Mouse (Mus musculus): Measurements from ENCODE around the gene Ap3m1.
"Not testable (repeated sequence)": the region's sequence is repeated elsewhere in the genome, so short reads cannot be mapped to it uniquely, and the experiment has no call there.

Ap3m1 gene

DNA sequence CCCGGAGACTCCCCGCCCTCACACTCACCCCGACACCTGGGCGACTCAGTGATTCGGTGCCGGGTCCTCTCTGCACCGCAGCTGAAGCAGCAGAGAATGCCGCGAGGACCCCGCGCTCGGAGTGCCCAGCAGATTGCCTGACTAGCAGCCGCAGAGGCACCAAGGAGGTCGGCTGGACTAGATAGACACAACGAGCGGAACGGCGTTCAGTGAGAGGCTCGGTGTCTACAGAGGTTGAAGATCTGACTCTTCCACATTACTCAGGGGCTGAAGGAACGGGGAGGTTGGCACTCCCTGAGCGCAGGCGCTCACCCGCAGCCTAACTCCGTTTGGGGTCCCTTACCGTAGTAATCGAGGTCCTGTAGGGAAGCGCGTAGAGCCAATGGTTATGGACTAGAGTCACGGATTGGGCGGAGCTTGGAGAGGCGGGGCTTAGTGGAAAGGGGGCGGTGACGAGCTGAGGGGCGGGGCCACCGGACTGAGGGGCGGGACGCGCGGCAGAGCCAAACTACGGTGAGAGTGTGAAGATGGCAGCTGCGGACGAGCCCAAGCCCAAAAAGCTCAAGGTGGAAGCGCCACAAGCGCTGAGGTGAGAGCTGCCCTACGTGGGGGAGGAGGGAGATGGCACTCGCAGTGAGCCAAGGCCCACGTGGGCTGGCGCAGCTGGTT, at the start of gene Ap3m1, which contains the start of gene Adk:
TSS of gene Ap3m1 (minus strand) at position 397 of the 669 bp plus-strand sequence.
TSS of gene Adk (plus strand) at position 463 of the 669 bp plus-strand sequence.
- peak; percentile 94 for DNase-seq

GRCm38 (mm10) chr14:21101562-21101961, 49.3 kb upstream of the Ap3m1 start:
- no peak for DNase-seq

DNA sequence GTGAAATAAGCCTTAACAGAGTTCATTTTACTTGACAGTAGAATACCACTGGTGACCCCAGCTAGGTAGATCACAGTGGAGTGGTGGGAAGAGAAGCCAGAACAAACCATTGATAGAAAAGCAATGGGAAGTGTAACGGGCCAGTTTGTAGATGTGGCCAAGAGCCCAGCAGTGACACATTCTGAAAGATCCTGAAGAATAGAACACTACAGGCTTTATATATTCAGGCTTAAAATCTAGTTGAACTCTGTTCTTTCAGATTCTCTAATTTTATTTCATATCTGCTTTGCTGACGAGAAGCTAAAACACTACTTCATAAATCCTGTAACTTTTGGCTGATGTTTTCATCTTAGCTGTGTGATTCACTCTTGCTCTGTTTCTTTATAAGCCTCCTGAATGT, 48.6 kb upstream of the Ap3m1 start:
- no peak for DNase-seq

DNA sequence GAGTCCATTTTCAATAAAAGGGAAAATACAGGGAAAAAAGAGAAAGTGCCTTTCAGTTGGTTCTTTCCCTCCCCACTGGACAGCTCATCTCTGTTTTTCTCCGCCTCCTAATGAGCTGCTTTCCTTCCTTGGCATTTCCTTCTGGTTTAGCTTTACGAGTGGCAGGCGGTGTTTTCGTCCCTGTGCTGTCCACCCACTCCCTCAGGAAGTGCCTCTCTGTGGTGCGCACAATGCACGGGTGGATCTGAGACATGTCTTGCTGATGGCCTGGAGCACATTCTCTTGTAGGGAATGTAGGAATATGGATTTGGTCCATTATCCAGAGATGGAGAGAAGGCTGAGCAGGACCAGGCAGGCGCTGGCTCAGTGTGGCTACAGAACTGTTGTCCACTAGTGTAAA, 47.1 kb upstream of the Ap3m1 start:
- no peak for DNase-seq

- no peak for DNase-seq
Observed at GRCm38 (mm10) chr14:21096689-21097088, 44.4 kb upstream of the Ap3m1 start.

DNA sequence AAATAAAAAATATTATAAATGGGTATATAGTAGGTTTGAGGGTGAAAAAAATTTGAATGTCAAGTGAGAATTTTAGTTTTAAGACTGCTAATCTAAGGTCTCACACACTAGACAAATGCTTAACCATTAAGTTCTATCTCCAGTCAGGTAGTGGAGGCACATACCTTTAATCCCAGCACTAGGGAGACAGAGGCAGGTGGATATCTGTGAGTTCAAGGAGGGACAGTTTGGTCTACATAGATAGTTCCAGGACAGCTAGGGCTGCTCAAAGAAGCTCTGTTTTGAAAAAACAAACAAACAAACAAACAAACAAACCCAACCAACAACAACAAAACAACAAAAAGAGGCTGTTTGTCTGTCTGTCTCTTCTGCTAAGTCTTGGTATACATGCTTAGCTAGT, 44.0 kb upstream of the Ap3m1 start:
- DNase-seq = no peak

GRCm38 (mm10) chr14:21094161-21094560, 41.9 kb upstream of the Ap3m1 start:
- not testable (repeated sequence) for DNase-seq

DNA sequence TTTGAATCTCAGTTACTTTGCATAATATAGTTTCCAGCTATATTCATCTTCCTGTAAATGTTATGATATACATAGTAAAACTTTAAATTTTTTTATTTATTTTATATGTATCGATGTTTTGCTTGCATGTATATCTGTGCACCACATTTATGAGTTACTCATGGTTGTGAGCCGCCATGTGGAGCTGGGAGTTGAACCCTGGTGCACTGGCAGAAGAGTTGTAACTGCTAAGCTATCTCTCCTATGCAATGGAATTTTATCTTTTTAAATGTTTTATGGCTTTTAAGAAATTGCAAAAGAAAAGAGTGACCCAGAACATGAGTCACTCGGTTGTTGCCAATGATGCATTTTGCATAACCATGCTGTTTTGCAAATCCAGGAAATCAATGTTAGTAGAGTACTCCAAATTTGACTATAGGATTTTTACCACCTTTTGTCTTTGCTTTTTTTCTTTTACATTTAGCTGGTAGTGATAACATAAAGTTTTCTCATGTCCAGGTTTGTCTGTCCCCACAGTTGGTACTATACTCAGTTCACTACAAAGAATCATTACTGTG, 38.7 kb upstream of the Ap3m1 start:
- DNase-seq = no peak

GRCm38 (mm10) chr14:21090400-21090799, 38.1 kb upstream of the Ap3m1 start:
- DNase-seq = no peak

DNA sequence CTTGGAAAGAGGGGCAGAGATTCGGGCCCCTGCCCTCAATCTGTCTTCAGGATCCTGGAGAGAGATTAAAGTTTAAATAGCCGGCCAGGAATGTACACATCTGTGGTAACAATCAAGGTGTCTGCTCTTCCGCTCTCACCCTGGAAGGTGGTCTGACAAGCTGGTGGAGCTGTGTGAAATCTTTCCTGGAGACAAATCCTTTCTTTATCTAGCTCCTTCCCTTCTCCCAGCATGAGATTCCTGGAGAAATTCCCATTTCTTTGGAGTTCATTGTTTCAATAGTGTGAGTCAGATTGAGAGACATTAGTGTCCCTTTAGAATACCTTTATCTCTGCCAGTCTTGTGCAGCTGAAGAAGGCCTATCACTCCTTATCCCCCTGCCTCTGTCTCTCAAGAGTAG, 36.4 kb upstream of the Ap3m1 start:
- no peak for DNase-seq

DNA sequence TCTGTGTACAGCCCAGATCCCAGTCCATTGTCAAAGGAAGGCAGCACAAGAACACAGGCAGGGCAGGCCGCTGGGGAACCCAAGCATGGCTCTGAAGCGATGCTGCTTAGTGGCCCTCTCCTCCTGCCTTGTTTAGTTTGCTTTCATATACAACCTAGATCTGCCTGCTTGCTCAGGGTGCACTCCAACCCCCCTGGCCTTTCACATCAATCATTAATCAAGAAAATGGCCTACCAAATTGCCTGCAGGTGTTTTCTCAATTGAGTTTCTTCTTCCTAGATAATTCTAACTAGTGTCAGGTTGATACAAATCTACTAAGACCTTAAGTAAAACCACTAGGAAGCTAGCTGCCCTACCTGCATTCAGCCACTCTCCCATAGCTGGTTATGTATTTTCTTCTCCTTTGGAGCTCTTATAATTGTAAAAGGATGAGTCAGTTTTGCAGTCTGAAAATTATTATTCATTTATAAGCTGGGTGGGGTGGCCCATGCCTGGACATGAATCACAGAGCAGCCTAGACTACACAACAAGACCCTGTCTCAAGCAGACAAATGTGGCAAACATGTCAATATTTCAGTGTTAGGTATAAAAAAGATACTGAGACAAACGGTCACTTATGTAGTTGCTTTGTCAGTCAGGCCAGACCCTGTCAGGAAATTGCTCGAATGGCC, 35.2 kb upstream of the Ap3m1 start:
- no peak for DNase-seq

GRCm38 (mm10) chr14:21086827-21087351, 34.6 kb upstream of the Ap3m1 start:
- no peak for DNase-seq

GRCm38 (mm10) chr14:21086106-21086505, 33.8 kb upstream of the Ap3m1 start:
- DNase-seq = no peak

DNA sequence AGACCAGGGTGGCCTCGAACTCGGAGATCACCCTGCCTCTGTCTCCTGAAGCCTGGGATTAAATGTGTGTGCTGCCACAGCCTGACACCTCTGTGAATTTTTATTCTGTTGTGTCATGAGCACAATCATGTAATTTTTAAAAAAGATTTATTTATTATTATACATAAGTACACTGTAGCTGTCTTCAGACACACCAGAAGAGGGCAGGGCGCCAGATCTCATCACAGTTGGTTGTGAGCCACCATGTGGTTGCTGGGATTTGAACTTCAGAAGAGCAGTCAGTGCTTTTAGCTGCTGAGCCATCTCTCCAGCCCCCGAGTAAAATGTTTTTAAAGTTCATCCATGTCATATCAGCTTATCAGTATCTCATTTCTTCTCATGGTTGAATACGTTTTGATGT, 33.4 kb upstream of the Ap3m1 start:
- DNase-seq = no peak

- DNase-seq = no peak
Observed at GRCm38 (mm10) chr14:21082823-21083222, 30.5 kb upstream of the Ap3m1 start.

- no peak for DNase-seq
Observed at GRCm38 (mm10) chr14:21078511-21078910, 26.2 kb upstream of the Ap3m1 start.

DNA sequence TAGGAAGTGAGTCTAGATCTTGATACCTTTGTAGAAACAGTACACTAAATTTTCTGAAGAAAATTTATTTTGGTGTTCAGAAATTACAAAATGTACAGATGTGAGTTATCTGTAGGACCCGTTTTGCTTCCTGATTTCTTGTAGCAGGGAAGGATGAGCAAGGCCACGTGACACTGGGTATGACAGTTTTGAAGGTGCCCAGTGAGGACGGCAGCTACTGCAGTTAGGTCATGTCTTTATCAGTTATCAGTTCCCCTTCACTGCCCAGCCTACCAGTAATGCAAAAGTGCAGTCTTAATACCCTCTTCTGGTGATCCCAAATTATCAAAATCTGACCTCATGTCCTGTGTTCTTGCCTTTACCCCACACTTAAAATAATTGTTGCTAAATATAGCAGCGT, 25.6 kb upstream of the Ap3m1 start:
- DNase-seq = no peak

DNA sequence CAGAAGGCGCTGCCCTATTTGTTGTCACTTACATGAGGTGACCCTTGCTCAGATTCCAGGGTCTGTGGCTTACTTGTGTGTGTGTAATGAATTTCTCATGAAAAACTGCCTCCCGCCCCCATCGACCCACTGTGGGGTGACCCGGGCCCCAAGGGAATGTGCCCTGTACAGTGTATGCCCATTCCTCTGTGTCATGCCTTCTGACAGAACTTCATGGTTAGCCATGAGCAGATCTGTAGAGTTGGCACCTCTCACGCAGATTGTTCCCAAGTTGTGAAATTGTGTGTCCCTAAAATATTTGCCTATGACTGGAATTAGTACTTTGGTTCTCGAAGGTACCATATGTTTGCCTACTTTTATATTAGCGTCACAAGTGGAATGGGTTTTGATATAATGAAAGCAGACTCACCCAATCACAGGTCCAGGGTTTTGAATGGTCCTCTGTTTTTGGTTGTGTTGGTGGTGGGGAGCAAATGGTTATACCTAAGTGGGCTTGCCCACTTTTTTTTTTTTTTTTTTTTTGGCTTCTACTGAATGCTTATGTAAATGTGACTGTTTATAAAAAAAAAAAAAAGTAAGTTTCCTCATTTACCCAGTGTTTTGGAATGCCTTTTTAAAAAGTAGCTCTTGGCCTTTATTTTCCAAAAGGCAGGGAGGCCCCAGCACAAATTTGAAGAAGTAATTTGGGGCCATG, 24.3 kb upstream of the Ap3m1 start:
- no peak for DNase-seq

DNA sequence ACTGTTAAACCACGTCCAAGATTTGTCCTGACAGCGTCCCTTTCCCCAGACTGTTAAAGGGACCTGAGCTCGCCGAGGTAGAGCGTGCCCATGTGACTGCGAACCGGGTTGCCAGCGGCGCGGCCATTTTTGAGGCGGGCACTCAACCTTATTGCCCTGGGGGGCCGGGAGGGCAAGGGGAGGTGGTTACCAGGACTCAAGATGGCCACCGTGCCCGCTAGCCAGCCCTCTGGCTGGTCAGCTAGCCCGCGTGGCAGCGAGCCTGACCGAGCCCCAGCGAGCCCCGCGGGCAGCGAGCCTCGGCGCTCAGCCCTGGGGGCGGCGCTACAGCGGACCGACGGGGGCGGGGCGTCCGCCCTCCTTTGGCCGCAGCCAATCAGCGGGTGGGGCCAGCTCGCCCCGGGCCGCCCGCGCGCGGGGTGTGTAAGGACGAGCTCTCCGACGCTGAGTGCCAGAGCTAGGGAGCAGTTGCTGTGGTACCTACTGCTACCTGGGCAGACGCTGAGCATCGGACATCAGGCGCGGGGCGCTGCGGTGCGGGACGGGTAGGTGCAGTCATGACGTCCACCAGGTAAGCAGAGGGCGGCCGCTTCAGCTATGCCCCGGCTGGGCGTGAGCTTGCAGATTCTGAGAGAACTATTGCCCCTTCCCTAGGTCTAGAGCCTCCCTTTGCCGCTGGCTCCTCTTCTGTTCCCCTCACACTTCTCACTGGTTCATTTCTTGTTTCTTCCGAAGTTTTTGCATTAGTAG, 23.6 kb upstream of the Ap3m1 start:
- DNase-seq = peak; percentile 96

- no peak for DNase-seq
Observed at GRCm38 (mm10) chr14:21074398-21075320, 22.4 kb upstream of the Ap3m1 start.

DNA sequence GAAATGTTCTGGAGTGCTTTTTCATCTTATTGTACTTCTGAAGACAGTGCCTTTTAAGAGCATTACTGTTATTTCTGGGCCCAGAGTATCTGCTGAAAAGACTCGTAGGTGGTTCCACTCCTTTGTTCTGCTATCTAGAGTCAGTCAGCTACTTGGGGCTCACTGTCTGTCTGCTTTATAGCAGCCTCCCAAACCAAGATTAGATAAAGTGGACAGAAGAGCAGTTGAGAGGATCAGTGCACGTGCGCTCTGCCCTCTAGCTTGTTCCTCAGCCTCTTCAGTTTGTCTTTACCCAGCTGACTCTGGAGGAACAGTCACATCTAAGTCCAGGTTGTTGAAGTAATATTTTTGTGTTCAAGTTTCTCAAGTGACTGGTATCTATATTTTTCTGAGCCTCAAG, 21.7 kb upstream of the Ap3m1 start:
- no peak for DNase-seq

GRCm38 (mm10) chr14:21069594-21069993, 17.3 kb upstream of the Ap3m1 start:
- no peak for DNase-seq
